Mouse (Mus musculus): Measurements from ENCODE around the gene Acoxl.

Acoxl gene

GRCm38 (mm10) chr2:128033503-128033902, 194.8 kb downstream of the Acoxl start:
- no peak for DNase-seq (ENCODE audit: low spot score)

GRCm38 (mm10) chr2:128034066-128034665, 195.5 kb downstream of the Acoxl start:
- DNase-seq (ENCODE audit: low spot score) = no peak

GRCm38 (mm10) chr2:128038259-128038890, 199.7 kb downstream of the Acoxl start:
- no peak for DNase-seq (ENCODE audit: low spot score)

GRCm38 (mm10) chr2:128041066-128041750, 202.5 kb downstream of the Acoxl start:
- no peak for DNase-seq (ENCODE audit: low spot score)

GRCm38 (mm10) chr2:128046454-128046853, 207.8 kb downstream of the Acoxl start:
- no peak for DNase-seq (ENCODE audit: low spot score)

GRCm38 (mm10) chr2:128054905-128055304, 216.2 kb downstream of the Acoxl start:
- DNase-seq (ENCODE audit: low spot score) = no peak

- no peak for DNase-seq (ENCODE audit: low spot score)
Observed at GRCm38 (mm10) chr2:128057872-128058271, 219.2 kb downstream of the Acoxl start.

- no peak for DNase-seq (ENCODE audit: low spot score)
Observed at GRCm38 (mm10) chr2:128058627-128059026, 220.0 kb downstream of the Acoxl start.

GRCm38 (mm10) chr2:128060213-128060612, 221.5 kb downstream of the Acoxl start:
- no peak for DNase-seq (ENCODE audit: low spot score)

GRCm38 (mm10) chr2:128060680-128061287, 222.1 kb downstream of the Acoxl start:
- DNase-seq (ENCODE audit: low spot score) = no peak

GRCm38 (mm10) chr2:128061491-128061890, 222.8 kb downstream of the Acoxl start:
- DNase-seq (ENCODE audit: low spot score) = no peak

- no peak for DNase-seq (ENCODE audit: low spot score)
Observed at GRCm38 (mm10) chr2:128062756-128063155, 224.1 kb downstream of the Acoxl start.

- DNase-seq (ENCODE audit: low spot score) = no peak
Observed at GRCm38 (mm10) chr2:128065013-128065412, 226.3 kb downstream of the Acoxl start.

GRCm38 (mm10) chr2:128065576-128065975, 226.9 kb downstream of the Acoxl start:
- no peak for DNase-seq (ENCODE audit: low spot score)

GRCm38 (mm10) chr2:128067162-128067561, 228.5 kb downstream of the Acoxl start:
- no peak for DNase-seq (ENCODE audit: low spot score)

- no peak for DNase-seq (ENCODE audit: low spot score)
Observed at GRCm38 (mm10) chr2:128067596-128067995, 228.9 kb downstream of the Acoxl start.

- no peak for DNase-seq (ENCODE audit: low spot score)
Observed at GRCm38 (mm10) chr2:128068176-128068575, 229.5 kb downstream of the Acoxl start.

GRCm38 (mm10) chr2:128069025-128069424, 230.3 kb downstream of the Acoxl start:
- DNase-seq (ENCODE audit: low spot score) = no peak

GRCm38 (mm10) chr2:128071791-128072190, 233.1 kb downstream of the Acoxl start:
- no peak for DNase-seq (ENCODE audit: low spot score)

GRCm38 (mm10) chr2:128072944-128073343, 234.3 kb downstream of the Acoxl start:
- DNase-seq (ENCODE audit: low spot score) = no peak

- no peak for DNase-seq (ENCODE audit: low spot score)
Observed at GRCm38 (mm10) chr2:128073603-128074002, 234.9 kb downstream of the Acoxl start.

- no peak for DNase-seq (ENCODE audit: low spot score)
Observed at GRCm38 (mm10) chr2:128076936-128077335, 238.3 kb downstream of the Acoxl start.

- no peak for DNase-seq (ENCODE audit: low spot score)
Observed at GRCm38 (mm10) chr2:128078859-128079258, 240.2 kb downstream of the Acoxl start.
